Mouse (Mus musculus): ENCODE measurements at regions not wholly inside any gene's neighbourhood (a gene's known extent, or its start where the extent isn't known, plus 50 kb on each side); places are given as distances from the start of the nearest gene placed in this dataset.
"Not testable (repeated sequence)": the region's sequence is repeated elsewhere in the genome, so short reads cannot be mapped to it uniquely, and the experiment has no call there.

DNA sequence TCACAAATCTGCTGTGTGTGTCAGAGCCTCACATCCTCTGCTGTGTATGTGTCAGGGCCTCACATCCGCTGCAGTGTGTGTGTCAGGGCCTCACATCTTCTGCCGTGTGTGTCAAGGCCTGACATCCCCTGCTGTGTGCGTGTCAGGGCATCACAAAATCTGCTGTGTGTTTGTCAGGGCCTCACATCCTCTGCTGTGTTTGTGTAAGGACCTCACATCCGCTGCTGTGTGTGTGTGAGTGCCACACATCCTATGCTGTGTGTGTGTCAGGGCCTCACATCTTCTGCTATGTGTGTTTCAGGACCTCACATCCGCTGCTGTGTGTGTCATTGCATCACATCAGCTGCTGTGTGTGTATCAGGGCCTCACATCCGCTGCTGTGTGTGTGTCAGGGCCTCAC lies 63.3 kb downstream of the Asmt start:
- peak; percentile 1 for DNase-seq (ENCODE audit: low spot score)
- intact Hi-C loops (cut with DNase I): not testable (repeated sequence)

DNA sequence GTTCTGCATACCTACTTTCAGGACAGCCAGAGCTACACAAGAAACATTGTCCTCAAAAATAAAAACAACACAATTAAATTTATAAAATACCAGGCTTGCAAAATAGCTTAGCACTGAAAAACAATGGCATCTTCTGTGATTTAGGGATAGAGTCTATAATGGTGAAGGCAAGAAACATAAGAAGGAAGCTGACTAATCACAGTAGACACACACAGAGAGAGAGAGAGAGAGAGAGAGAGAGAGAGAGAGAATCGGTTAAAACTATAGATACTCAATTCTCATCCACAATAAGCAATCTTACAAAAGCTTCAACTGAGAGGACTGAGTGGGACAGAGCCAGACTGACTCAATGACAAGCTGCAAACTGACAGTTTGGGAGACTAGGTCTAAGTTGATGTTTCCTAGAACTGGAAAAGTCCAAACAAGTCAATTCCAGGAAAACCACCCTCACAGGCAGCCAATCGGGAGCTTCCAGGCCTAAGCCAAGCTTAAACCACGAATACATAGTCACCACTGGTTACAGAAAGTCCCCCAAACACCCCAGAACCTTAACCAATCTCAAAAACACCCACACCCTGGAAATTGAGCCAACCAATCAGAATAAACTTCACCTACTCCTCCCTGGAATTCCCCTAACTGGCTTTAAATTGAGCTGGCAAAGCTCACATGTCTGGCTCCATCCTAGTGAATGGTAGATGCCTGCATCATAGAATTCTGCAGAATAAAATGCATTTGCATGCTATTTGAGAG lies 81.2 kb downstream of the Asmt start:
- DNase-seq (ENCODE audit: low spot score); intact Hi-C loops (cut with DNase I): not testable (repeated sequence)

All from heart, postnatal 25 days (tissue).